Mouse (Mus musculus): ENCODE measurements around the gene Efcab12. TPM values are rescaled to one million over a fixed set of nuclear protein-coding genes. Genes with fewer than 3 reads are reported as not detected.

Efcab12 gene
- total and polyA plus RNA-seq, 2 experiments from 2014 or later: 2.1 to 3.2 TPM

DNA sequence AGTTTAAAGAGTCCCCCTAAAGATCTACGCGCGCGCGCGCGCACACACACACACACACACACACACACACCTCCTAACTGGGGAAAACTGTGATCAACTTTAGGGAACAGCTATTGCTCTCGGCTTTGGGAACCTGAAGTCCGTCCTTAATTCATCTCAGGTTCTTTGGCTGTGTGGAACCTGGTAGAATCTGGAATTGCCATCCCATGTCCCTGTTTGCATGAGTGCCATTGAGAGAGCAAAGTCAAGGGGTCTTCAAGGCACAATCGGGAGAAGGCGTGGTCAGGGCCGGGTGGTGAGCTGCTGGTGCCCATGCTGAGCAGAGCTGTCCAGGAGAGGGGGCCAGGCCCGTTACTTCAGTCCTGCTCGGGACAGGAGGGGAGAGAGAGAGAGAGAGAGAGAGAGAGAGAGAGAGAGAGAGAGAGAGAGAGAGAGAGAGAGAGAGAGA, 64.2 kb downstream of the Efcab12 start:
- Histone ChIP-seq H3K4me3 (ENCODE audit: low read depth, low read length) (peak overlapping the region; percentile 85), H3K4me2 (ENCODE audit: low read depth, low read length, poor library complexity, severe bottlenecking) (peak overlapping the region; percentile 89), H3K27ac (ENCODE audit: low read depth, low read length) (no peak overlapping the region), H3K9me3 (ENCODE audit: low read length) (no peaks in the 10 kb centered on the region), H3K4me1 (ENCODE audit: insufficient read depth, low read length) (peaks cover 12% of the 10 kb centered on the region), H3K36me3 (ENCODE audit: insufficient read depth, low read length) (no peaks in the 10 kb centered on the region), H3K27me3 (ENCODE audit: insufficient read depth, low read length) (no peaks in the 10 kb centered on the region), H3K9ac (replicated peaks; ENCODE audit: low read length, poor library complexity, severe bottlenecking) (peak overlapping the region; percentile 54)
- DNase-seq (ENCODE audit: low spot score) (peak; percentile 56), ATAC-seq (ENCODE audit: low FRiP score) (peak; percentile 63; the same call in 1 of the 2 replicates)
- under 1% methylated on average over 14 of the region's 14 CpGs for WGBS
- no peak for TF ChIP-seq CTCF (IDR thresholded peaks at IDR 0.05)

DNA sequence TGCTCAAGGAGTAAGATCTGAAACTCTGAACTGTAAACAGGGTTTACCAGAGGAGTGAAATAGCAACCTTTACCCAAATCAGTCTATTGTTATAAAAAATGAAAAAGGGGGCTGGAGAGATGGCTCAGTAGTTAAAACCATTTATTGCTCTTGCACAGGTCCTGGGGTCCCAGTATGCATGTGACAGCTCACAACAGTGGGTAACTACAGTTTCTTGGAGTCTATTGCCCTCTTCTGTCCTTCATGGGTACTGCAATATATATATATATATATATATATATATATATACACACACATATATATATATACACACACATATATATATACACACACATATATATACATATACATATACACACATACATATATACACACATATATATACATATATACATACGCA, 65.6 kb downstream of the Efcab12 start:
- WGBS: 95% methylated on average over 1 of the region's 1 CpGs

DNA sequence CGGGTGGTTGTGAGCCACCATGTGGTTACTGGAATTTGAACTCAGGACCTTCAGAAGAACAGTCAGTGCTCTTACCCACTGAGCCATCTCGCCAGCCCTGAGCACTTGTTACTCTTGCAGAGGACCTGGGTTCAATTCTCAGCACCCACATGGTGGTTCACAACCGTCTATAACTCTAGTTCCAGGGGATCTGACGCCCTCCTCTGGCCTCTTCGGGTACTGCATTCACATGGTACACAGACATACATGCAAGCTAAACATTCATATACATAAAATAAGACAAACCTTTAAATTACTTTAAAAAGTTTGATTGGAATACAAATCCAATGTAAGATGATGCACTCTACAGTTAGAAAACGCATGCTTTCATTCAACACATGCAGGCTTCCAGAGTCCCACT, 66.0 kb downstream of the Efcab12 start:
- no peak overlapping the region for H3K27ac ChIP-seq (ENCODE audit: low read depth, low read length)
- H3K9ac ChIP-seq (replicated peaks; ENCODE audit: low read length, poor library complexity, severe bottlenecking): no peak overlapping the region
- H3K4me2 ChIP-seq (ENCODE audit: low read depth, low read length, poor library complexity, severe bottlenecking): no peak overlapping the region
- peak; percentile 42 for TF ChIP-seq CTCF (IDR thresholded peaks at IDR 0.05)
- H3K4me3 ChIP-seq (ENCODE audit: low read depth, low read length): no peak overlapping the region
- no peaks in the 10 kb centered on the region for H3K27me3 ChIP-seq (ENCODE audit: insufficient read depth, low read length)
- WGBS: 77% methylated on average over 6 of the region's 6 CpGs
- H3K4me1 ChIP-seq (ENCODE audit: insufficient read depth, low read length): peaks cover 12% of the 10 kb centered on the region
- ATAC-seq (ENCODE audit: low FRiP score): no peak
- no peaks in the 10 kb centered on the region for H3K36me3 ChIP-seq (ENCODE audit: insufficient read depth, low read length)
- no peaks in the 10 kb centered on the region for H3K9me3 ChIP-seq (ENCODE audit: low read length)
- no peak for DNase-seq (ENCODE audit: low spot score)

More for the DNA sequence above, 65.6 kb downstream of the Efcab12 start:
- peaks cover 12% of the 10 kb centered on the region for H3K4me1 ChIP-seq (ENCODE audit: insufficient read depth, low read length)
- H3K36me3 ChIP-seq (ENCODE audit: insufficient read depth, low read length): no peaks in the 10 kb centered on the region
- no peak overlapping the region for H3K4me3 ChIP-seq (ENCODE audit: low read depth, low read length)
- DNase-seq (ENCODE audit: low spot score): peak; percentile 15
- H3K9ac ChIP-seq (replicated peaks; ENCODE audit: low read length, poor library complexity, severe bottlenecking): no peak overlapping the region
- H3K9me3 ChIP-seq (ENCODE audit: low read length): no peaks in the 10 kb centered on the region
- no peaks in the 10 kb centered on the region for H3K27me3 ChIP-seq (ENCODE audit: insufficient read depth, low read length)
- H3K4me2 ChIP-seq (ENCODE audit: low read depth, low read length, poor library complexity, severe bottlenecking): no peak overlapping the region
- TF ChIP-seq CTCF (IDR thresholded peaks at IDR 0.05): peak; percentile 45
- ATAC-seq (ENCODE audit: low FRiP score): no peak
- no peak overlapping the region for H3K27ac ChIP-seq (ENCODE audit: low read depth, low read length)

DNA sequence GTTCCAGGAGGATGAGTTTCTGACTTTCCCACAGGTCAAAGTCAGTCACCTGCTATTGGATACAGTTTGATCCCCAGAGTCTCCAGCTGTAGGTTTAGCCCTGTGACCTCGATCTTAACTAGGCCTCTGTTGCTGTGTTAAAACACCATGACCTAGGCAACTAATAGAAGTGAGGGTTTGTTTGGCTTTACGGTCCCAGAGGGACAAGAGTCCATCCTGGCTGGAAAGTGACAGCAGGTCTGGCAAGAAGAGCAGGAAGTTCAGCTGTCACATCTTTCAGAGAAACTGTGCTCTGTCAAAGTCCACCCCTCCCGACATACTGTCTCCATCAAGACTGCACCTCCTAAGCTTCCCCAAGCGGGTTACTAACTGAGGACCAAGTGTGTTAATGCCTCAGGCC, 67.4 kb downstream of the Efcab12 start:
- DNase-seq (ENCODE audit: low spot score) (no peak), ATAC-seq (ENCODE audit: low FRiP score) (no peak)
- Histone ChIP-seq H3K9ac (replicated peaks; ENCODE audit: low read length, poor library complexity, severe bottlenecking) (no peak overlapping the region), H3K4me3 (ENCODE audit: low read depth, low read length) (no peak overlapping the region), H3K4me2 (ENCODE audit: low read depth, low read length, poor library complexity, severe bottlenecking) (no peak overlapping the region), H3K27me3 (ENCODE audit: insufficient read depth, low read length) (no peaks in the 10 kb centered on the region), H3K27ac (ENCODE audit: low read depth, low read length) (no peak overlapping the region), H3K9me3 (ENCODE audit: low read length) (no peaks in the 10 kb centered on the region), H3K36me3 (ENCODE audit: insufficient read depth, low read length) (no peaks in the 10 kb centered on the region), H3K4me1 (ENCODE audit: insufficient read depth, low read length) (peaks cover 8% of the 10 kb centered on the region)
- 84% methylated on average over 4 of the region's 4 CpGs for WGBS
- TF ChIP-seq CTCF (IDR thresholded peaks at IDR 0.05): no peak

DNA sequence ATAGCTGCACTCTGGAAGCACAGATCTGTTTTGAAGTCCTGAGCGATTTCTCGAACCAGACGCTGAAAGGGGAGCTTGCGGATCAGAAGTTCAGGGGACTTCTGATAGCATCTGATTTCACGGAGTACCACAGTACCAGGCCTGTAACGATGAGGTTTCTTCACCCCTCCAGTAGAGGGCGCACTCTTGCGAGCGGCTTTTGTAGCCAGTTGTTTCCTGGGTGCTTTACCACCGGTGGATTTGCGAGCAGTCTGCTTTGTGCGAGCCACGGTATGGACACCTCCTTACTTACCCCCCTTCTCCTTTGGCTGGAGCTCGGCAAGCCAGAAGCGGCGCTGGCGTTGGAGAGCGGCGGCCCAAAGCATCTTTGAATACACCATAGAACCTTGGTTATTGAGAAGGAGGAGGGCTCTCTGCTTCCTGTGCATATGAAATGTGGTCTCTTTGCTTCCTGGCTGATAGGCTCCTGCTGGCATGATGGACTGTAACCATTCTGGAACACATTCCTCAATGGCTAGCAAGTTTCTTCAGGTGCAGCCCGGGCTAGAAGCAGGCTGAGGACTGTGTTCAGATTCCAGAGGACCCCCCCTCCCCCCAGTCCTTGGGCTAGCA, 68.0 kb downstream of the Efcab12 start:
- Histone ChIP-seq H3K4me2 (ENCODE audit: low read depth, low read length, poor library complexity, severe bottlenecking) (no peak overlapping the region), H3K9ac (replicated peaks; ENCODE audit: low read length, poor library complexity, severe bottlenecking) (no peak overlapping the region), H3K9me3 (ENCODE audit: low read length) (no peaks in the 10 kb centered on the region), H3K4me3 (ENCODE audit: low read depth, low read length) (no peak overlapping the region), H3K36me3 (ENCODE audit: insufficient read depth, low read length) (no peaks in the 10 kb centered on the region), H3K27me3 (ENCODE audit: insufficient read depth, low read length) (no peaks in the 10 kb centered on the region), H3K4me1 (ENCODE audit: insufficient read depth, low read length) (peaks cover 2% of the 10 kb centered on the region; the same call in 1 of the 2 replicates), H3K27ac (ENCODE audit: low read depth, low read length) (no peak overlapping the region)
- no peak for TF ChIP-seq CTCF (IDR thresholded peaks at IDR 0.05)
- DNase-seq (ENCODE audit: low spot score): no peak
- WGBS: 83% methylated on average over 19 of the region's 20 CpGs
- no peak for ATAC-seq (ENCODE audit: low FRiP score)

DNA sequence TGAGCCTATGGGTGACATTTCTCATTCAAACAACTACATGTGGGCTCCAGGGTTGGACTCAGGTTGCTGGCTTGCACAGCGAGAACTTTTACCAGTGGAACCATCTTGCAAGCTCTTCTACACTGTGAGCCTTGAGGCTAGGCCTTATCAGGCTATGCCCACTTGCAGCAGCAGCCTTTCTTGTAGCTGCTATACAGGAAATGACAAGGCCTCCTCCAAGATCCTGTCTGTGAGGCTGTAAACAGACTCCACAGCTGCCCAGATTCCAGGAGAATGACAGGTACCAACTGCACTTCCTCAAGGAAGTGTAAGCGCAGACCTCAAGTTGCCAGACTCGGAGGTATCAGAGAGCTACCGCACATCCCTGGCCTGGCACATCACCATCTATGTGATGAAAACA, 70.0 kb downstream of the Efcab12 start:
- ATAC-seq (ENCODE audit: low FRiP score): no peak
- H3K36me3 ChIP-seq (ENCODE audit: insufficient read depth, low read length): no peaks in the 10 kb centered on the region
- no peak overlapping the region for H3K9ac ChIP-seq (replicated peaks; ENCODE audit: low read length, poor library complexity, severe bottlenecking)
- no peak for TF ChIP-seq CTCF (IDR thresholded peaks at IDR 0.05)
- no peaks in the 10 kb centered on the region for H3K9me3 ChIP-seq (ENCODE audit: low read length)
- H3K4me2 ChIP-seq (ENCODE audit: low read depth, low read length, poor library complexity, severe bottlenecking): no peak overlapping the region
- H3K4me3 ChIP-seq (ENCODE audit: low read depth, low read length): no peak overlapping the region
- no peaks in the 10 kb centered on the region for H3K27me3 ChIP-seq (ENCODE audit: insufficient read depth, low read length)
- peaks cover 3% of the 10 kb centered on the region; the same call in 1 of the 2 replicates for H3K4me1 ChIP-seq (ENCODE audit: insufficient read depth, low read length)
- no peak overlapping the region for H3K27ac ChIP-seq (ENCODE audit: low read depth, low read length)
- no peak for DNase-seq (ENCODE audit: low spot score)
- WGBS: 95% methylated on average over 4 of the region's 4 CpGs

Data from midbrain, postnatal 0 days (tissue).